Mouse (Mus musculus) c-Kit-negative CD71-positive TER-119-positive erythroid progenitor cells, embryonic 14.5 days (primary cell): ENCODE data around the gene Slc13a3.
"Not testable (repeated sequence)": the region's sequence is repeated elsewhere in the genome, so short reads cannot be mapped to it uniquely, and the experiment has no call there.

Experiments used
- DNase-seq: peaks from one replicate; pipeline ENCODE4 v3.0.0-alpha.2; 2013; ENCODE audit warnings: low read depth, low spot score

Slc13a3 gene

DNA sequence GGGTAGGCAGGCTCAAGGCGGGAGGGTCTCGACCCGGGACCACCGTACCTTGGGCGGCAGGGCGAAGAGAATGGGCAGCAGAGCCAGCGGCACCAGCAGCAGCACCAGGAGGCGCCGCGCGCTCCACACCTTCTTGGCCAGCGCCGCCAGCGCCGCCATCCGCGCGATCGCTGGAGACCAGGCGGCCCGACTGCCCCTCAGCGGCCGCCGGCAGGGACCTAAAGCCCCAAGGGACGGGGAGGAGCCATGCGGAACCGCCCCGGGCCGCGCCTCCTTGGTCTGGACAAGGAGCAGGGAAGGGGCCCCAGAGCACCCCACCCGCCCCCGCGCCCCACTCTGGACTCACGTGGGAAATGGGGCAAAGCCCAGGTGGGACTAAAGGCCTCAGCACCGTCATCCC, at the start of gene Slc13a3:
TSS of gene Slc13a3 (minus strand) at position 228 of the 400 bp plus-strand sequence.
- no peak for DNase-seq

DNA sequence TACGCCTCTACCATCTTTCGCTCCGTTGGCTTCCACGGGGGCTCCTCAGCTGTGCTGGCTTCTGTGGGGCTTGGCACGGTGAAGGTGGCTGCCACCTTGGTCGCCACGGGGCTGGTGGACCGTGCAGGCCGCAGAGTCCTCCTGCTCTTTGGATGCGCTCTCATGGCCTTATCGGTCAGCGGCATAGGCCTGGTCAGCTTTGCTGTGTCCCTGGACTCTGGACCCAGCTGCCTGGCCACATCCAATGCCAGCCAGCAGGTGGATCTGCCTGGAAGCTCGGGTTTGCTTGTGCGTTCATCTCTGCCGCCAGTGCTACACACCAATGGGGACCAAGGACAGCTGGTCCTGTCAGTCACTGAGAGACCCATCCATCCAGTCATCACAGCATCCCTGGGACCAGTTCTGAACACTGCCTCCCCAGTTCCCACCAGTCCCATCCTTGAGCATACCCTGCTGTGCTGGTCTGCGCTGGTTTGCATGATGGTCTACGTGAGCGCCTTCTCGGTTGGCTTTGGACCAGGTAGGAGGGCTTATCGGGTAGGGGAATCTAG, 42.2 kb upstream of the Slc13a3 start:
- DNase-seq = no peak

GRCm38 (mm10) chr2:165512870-165513600, 40.0 kb upstream of the Slc13a3 start:
- DNase-seq = no peak

- no peak for DNase-seq
Measured at GRCm38 (mm10) chr2:165512426-165512825, 39.4 kb upstream of the Slc13a3 start.

DNA sequence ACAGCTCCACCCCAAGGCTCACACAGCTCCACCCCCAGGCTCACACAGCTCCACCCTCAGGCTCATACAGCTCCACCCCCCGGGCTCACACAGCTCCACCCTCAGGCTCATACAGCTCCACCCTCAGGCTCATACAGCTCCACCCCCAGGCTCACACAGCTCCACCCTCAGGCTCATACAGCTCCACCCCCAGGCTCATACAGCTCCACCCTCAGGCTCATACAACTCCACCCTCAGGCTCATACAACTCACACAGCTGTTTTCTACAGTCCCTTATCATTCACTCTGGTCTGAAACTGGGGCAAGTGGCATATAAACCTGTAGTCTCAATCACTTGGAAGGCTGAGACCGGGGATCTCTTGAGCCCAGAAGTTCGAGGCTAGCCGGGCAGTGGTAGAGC, 38.5 kb upstream of the Slc13a3 start:
- DNase-seq = not testable (repeated sequence)

DNA sequence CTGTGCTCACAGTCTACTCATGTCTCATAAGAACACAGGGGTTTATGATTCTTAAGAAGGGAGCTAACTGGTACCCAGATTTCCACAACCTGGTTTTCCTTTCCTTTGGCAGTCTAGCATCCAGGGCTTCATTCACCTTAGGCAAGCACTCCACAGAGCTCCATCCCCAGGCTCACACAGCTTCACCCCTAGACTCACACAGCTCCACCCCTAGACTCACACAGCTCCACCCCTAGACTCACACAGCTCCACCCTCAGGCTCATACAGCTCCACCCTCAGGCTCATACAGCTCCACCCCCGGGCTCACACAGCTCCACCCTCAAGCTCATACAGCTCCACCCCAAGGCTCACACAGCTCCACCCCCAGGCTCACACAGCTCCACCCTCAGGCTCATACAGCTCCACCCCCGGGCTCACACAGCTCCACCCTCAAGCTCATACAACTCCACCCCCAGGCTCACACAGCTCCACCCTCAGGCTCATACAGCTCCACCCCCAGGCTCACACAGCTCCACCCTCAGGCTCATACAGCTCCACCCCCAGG, 38.0 kb upstream of the Slc13a3 start:
- DNase-seq = not testable (repeated sequence)

DNA sequence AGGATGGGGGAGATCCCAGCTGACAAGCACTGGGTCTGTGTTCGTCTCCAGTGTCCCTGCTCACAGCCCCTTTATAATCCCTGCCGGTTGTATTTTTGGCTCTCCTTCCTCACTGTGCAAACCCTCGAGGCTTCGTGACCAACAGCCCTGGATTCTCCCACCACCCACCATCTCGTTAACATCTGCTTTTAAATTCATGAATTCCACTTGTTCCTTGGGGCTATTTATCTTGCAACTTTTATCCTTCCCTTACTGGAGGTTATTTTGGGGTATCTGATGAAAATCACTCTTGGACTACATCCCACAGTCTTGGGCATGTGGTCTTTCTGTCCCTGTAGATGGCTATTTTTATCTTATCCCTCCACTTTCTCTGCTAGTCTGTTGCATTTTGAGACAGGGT, 37.4 kb upstream of the Slc13a3 start:
- no peak for DNase-seq

DNA sequence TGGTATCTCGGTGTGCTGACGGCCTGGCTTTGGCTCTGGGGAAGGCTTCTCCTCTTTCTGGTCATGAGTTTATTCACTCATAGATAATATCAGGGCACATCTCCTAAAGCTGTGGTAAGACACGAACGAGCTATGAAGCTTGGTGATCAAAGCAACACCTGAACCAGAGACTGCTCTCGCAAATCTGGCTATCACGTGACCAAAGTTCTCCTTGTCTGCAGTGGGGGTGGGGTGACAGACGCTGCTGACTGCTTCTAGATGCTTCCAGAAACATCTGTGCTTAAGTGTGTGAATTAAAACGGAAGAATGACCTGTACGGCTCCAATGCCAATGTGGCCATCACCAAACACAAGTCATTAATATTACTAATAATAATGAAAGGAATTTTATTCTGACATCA, 36.7 kb upstream of the Slc13a3 start:
- no peak for DNase-seq

GRCm38 (mm10) chr2:165503259-165504203, 30.5 kb upstream of the Slc13a3 start, which contains the start of gene Slc2a10:
Slc2a10 (plus strand) TSS chr2:165503787.
- DNase-seq = no peak

- no peak for DNase-seq
Measured at GRCm38 (mm10) chr2:165498816-165499215, 25.8 kb upstream of the Slc13a3 start.

DNA sequence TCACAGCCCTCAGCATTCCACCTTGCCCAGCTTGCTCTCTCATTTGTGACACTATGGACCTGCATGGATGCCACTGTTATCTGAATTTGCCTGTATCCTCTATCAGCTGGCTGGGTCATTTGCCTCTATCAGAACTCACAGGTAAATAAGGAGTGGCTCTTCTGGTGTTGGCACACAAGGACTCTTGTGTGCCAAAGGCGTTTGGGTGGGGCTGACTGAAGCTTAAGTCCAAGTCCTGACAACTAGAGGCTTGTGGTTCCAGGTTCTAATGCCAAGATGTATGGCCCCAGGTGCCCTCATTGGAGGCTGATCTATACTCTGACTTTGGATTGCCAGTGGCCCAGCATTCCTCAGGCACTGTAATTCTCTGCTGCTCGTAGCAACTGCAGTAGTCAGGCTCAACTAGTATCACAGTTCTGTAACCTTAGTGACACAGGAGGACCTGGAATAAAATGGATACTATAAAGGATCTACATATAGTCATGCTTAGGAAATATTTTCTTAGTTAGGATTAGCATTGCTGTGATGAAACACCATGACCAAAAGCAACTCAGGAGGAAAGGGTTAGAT, 24.8 kb upstream of the Slc13a3 start:
- no peak for DNase-seq

DNA sequence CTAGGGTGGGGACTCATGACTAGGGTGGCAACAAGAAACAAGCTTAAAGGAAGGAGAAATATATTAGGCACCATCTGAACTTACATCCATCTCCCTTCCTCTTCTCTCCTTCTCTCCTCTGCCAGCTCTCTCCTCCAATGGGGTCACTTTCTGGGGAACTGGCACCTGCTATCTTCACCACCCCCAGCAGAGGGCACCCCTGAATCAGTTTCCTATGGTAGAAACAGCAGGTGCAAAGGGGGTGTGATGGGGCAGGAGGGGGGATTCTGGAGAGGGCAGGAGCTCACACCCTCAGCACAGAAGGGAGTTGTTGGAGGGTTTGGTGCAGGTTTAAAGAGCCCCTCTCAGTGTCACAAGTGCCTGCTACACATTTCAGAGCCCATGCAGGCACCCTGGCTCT, 23.2 kb upstream of the Slc13a3 start:
- no peak for DNase-seq

GRCm38 (mm10) chr2:165494495-165494894, 21.5 kb upstream of the Slc13a3 start:
- DNase-seq = no peak

DNA sequence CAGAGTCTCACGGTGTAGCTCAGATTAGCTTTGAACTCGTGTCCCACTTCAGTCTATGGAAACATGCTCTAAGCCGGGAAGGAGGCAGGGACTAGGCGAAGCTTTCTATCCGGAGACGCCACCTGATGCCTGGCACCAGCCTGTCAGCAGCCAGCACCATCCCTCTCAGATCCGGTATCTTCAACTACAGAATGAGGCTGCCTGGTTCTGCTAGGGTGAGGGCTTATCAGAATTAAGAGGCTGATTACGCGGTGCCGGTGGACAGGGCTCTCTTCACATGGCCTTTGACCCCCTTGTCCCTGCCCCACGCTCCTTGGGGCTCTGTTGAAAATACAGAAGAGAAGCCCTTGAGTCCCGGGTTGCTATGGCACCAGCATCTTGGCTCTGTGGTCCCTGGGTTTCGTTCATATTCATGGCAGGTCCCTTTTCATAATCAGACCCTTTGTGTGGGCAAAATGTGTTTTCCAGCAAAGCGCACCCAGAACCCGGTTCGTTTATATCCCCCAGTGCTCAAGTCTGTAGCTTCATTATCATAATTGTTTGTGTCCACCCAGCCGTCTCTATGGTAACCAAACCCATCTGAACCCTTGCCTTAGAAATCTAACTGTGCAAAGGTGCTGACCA, 20.7 kb upstream of the Slc13a3 start:
- no peak for DNase-seq

- DNase-seq = no peak
Measured at GRCm38 (mm10) chr2:165492648-165493553, 19.9 kb upstream of the Slc13a3 start, which contains the start of gene Trp53rka. Trp53rka (minus strand) TSS chr2:165493324.

- DNase-seq = no peak
Measured at GRCm38 (mm10) chr2:165486881-165487535, 14.0 kb upstream of the Slc13a3 start.

GRCm38 (mm10) chr2:165486401-165486800, 13.4 kb upstream of the Slc13a3 start:
- no peak for DNase-seq

GRCm38 (mm10) chr2:165485826-165486225, 12.8 kb upstream of the Slc13a3 start:
- no peak for DNase-seq

DNA sequence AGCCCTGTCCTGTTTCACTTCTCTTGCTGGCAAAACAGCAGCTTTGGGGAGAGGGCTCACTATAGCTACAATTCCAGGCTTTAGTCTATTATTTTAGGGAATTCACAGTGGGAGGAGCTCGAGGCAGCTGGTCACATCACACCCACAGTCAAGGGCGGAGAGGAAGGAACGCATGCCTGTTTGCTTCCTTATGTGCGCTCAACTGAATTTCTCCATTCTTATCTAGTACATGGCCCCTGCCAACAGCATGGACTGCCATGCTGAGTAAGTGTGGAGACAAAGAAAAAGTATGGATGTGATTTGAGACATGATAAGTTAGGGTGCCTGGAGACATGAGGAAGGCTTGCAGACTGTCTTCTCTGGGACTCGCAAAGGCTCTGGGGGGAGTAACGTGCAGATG, 11.1 kb upstream of the Slc13a3 start:
- no peak for DNase-seq

DNA sequence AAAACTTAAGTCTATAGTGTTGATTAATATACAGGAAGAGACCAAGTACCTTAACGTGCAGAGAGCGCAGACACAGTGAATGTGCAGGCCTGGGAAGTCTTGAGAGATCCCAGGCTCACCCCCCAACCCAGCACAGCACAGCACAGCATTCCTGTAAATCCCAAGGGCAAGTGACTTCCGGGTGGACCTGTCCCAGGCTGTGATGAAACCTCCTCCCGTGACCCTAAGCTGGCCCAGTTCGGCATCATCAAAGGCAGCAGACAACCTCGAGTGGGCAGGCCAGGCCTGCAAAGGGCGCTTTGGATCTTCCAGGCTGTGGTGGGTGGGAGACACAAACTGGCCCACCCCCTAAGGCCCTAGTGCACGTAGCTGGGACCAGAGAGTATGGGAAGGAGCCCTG, 9.0 kb upstream of the Slc13a3 start:
- no peak for DNase-seq
